In genomic region chr7:35556205-35556603, GRCm38 (mm10) we compare ENCODE assay signal across 8 mouse cellular contexts. TPM values are rescaled to one million over a fixed set of nuclear protein-coding genes. Genes with fewer than 3 reads are reported as not detected.
A peak's percentile ranks its signal among the peaks of the same experiment; 100 is the strongest.
DNase-seq lines count a peak whose midpoint lies in the region; ATAC-seq lines count a peak whose summit lies in the region.

TSS of gene Nudt19 (minus strand) at chr7:35556304.

- no peaks in the 10 kb centered on the region for H3K36me3 ChIP-seq in kidney, embryonic 14.5 days (ENCODE audit: control insufficient read depth, insufficient read depth, low read length)
- 0 out of 2 replicates have a peak, but pooled peaks cover 2% of the 10 kb centered on the region for H3K36me3 ChIP-seq in intestine, embryonic 15.5 days

- intact Hi-C loops in gastrocnemius, postnatal 14 days (cut with DNase I; ENCODE audit: low total_unique reads), result loop anchor here (10.0 kb wide), 1 partner anchor 79 kb away; no protein-coding TSS in a partner anchor

- peak within 1 kb of the TSS; percentile 96 for H3K9ac ChIP-seq in kidney, embryonic 14.5 days (ENCODE audit: low read depth, low read length)
- peak within 1 kb of the TSS; percentile 88 for H3K9ac ChIP-seq in intestine, embryonic 15.5 days

- peak within 1 kb of the TSS; percentile 97 for H3K27ac ChIP-seq in kidney, embryonic 14.5 days (ENCODE audit: low read depth, low read length)
- peak within 1 kb of the TSS; percentile 98 for H3K27ac ChIP-seq in intestine, embryonic 15.5 days

- H3K9me3 ChIP-seq in kidney, embryonic 14.5 days (ENCODE audit: control insufficient read depth, low read length), result no peaks in the 10 kb centered on the region
- H3K9me3 ChIP-seq in intestine, embryonic 15.5 days, result no peaks in the 10 kb centered on the region

- ATAC-seq in kidney, embryonic 14.5 days (ENCODE audit: low FRiP score, low TSS enrichment), result no peak
- no peak for ATAC-seq in intestine, embryonic 15.5 days
- no peak for ATAC-seq in megakaryocyte-erythroid progenitor cell, adult 5-6 weeks (replicated peaks; ENCODE audit: low FRiP score, low TSS enrichment, poor library complexity, severe bottlenecking)

- 59% methylated on average over 4 of the region's 4 CpGs for WGBS in kidney, embryonic 14.5 days
- 53% methylated on average over 4 of the region's 4 CpGs for WGBS in intestine, embryonic 15.5 days

- no peaks in the 10 kb centered on the region for H3K27me3 ChIP-seq in kidney, embryonic 14.5 days (ENCODE audit: control insufficient read depth, insufficient read depth, low read length)
- H3K27me3 ChIP-seq in intestine, embryonic 15.5 days (replicated peaks), result no peaks in the 10 kb centered on the region

- no peak for DNase-seq in kidney, postnatal 10 days
- no peak for DNase-seq in adrenal gland, postnatal 25 days
- DNase-seq in gastrocnemius, postnatal 14 days, result no peak
- DNase-seq in cerebellum, postnatal 10 days, result no peak
- DNase-seq in thymus, postnatal 25 days, result no peak

- H3K4me3 ChIP-seq in kidney, embryonic 14.5 days (ENCODE audit: low read length), result peak within 1 kb of the TSS; percentile 80
- peak within 1 kb of the TSS; percentile 78 for H3K4me3 ChIP-seq in intestine, embryonic 15.5 days (replicated peaks)

- H3K4me1 ChIP-seq in kidney, embryonic 14.5 days (ENCODE audit: control insufficient read depth, insufficient read depth, low read length), result 0 out of 2 replicates have a peak, but pooled peaks cover 3% of the 10 kb centered on the region
- peaks cover 6% of the 10 kb centered on the region for H3K4me1 ChIP-seq in intestine, embryonic 15.5 days (replicated peaks)

- H3K4me2 ChIP-seq in kidney, embryonic 14.5 days (replicated peaks; ENCODE audit: low read depth, low read length), result peak within 1 kb of the TSS; percentile 97
- H3K4me2 ChIP-seq in intestine, embryonic 15.5 days (replicated peaks), result peak within 1 kb of the TSS; percentile 95

RNA-seq across cellular contexts. Expression of gene Nudt19, which starts in this region (rescaled TPM):
- polyA plus RNA-seq in kidney, embryonic 14.5 days (2014; fragmentation: Nextera tagmentation; extraction: Ambion mirVana), result 63.7 and 65.5 TPM in 2 replicates
- 54.7 and 63.0 TPM in 2 replicates for total RNA-seq in adrenal gland, postnatal 25 days (2021)
- 10 to 100 TPM; 36.1 to 39.0 TPM for total RNA-seq in gastrocnemius, postnatal 14 days (2021)
- 122 and 129 TPM in 2 replicates for polyA plus RNA-seq in intestine, embryonic 15.5 days (2015; fragmentation: Nextera tagmentation; extraction: Ambion mirVana)
- 116 and 170 TPM in 2 replicates for total RNA-seq in megakaryocyte-erythroid progenitor cell, adult 5-6 weeks (2014; fragmentation: Nextera tagmentation)
- 55.2 and 71.9 TPM in 2 replicates for total RNA-seq in megakaryocyte-erythroid progenitor cell, adult 5-6 weeks (2017)
